Mouse (Mus musculus) liver, embryonic 16.5 days (tissue): ENCODE data around the gene Tbc1d10a. TPM values are rescaled to one million over a fixed set of nuclear protein-coding genes. Genes with fewer than 3 reads are reported as not detected.
A peak's percentile ranks its signal among the peaks of the same experiment; 100 is the strongest.

Experiments used
- ATAC-seq: fragments of 200-750 bp; cut with Nextera tagmentation; 2 replicates; pipeline ENCODE4 v1.8.0; 2017; ENCODE audit warnings: low read depth, mild to moderate bottlenecking, moderate number of reproducible peaks, moderate library complexity
- H3K27ac ChIP-seq: fragments of 300-500 bp; sonication (generic); 2 replicates; pipeline ENCODE4 v1.5.1; 2014; ENCODE audit warnings: mild to moderate bottlenecking, low read length
- H3K27me3 ChIP-seq: fragments of 300-500 bp; sonication (generic); 2 replicates; pipeline ENCODE4 v1.6.1; 2014; ENCODE audit warnings: low read depth, low read length, mixed read lengths; ENCODE audit not compliant: control insufficient read depth, insufficient read depth
- H3K36me3 ChIP-seq: fragments of 300-500 bp; sonication (generic); 2 replicates; pipeline ENCODE4 v1.6.1; 2014; ENCODE audit warnings: mild to moderate bottlenecking; ENCODE audit not compliant: control insufficient read depth, insufficient read depth
- H3K4me1 ChIP-seq: fragments of 300-500 bp; sonication (generic); 2 replicates; pipeline ENCODE4 v1.6.1; 2014; ENCODE audit warnings: low read depth, low read length, mixed read lengths; ENCODE audit not compliant: control insufficient read depth
- H3K4me2 ChIP-seq: fragments of 300-500 bp; sonication (generic); 2 replicates; pipeline ENCODE4 v1.6.1; 2014; ENCODE audit warnings: low read depth, low read length, mixed read lengths
- H3K4me3 ChIP-seq: fragments of 300-500 bp; sonication (generic); 2 replicates; pipeline ENCODE4 v1.5.1; 2014; ENCODE audit warnings: low read depth, mild to moderate bottlenecking, low read length
- H3K9ac ChIP-seq: fragments of 300-500 bp; sonication (generic); 2 replicates; pipeline ENCODE4 v1.6.1; 2014; ENCODE audit warnings: low read depth, low read length
- H3K9me3 ChIP-seq: fragments of 300-500 bp; sonication (generic); replicated peaks from 2 replicates; pipeline ENCODE4 v1.6.1; 2016; ENCODE audit warnings: low read length; ENCODE audit not compliant: control insufficient read depth
- WGBS: fragments of 180-500 bp; shearing (Covaris S2); extraction: QIAGEN DNeasy Blood & Tissue Kit; methylation state at CpG from one replicate; pipeline ENCODE4 v1.1.7; 2014; ENCODE audit not compliant: insufficient replicate concordance; 5-methylcytosine and 5-hydroxymethylcytosine counted together
- polyA plus RNA-seq: library from polyadenylated mRNA; unstranded; fragments of >200 nt; fragmentation: Nextera tagmentation; extraction: Ambion mirVana; gene quantifications from 2 replicates; pipeline ENCODE4 v1.2.1, GENCODE M21; 2015

The Tbc1d10a gene
- 6.5 and 6.6 TPM in 2 replicates for polyA plus RNA-seq

- peak; percentile 100 for ATAC-seq
- Histone ChIP-seq H3K9me3 (no peaks in the 10 kb centered on the region), H3K9ac (peak within 1 kb of the TSS; percentile 93), H3K4me3 (peak within 1 kb of the TSS; percentile 86), H3K4me1 (peaks cover 25% of the 10 kb centered on the region), H3K4me2 (peak within 1 kb of the TSS; percentile 98), H3K27ac (peak within 1 kb of the TSS; percentile 57; the same call in 1 of the 2 replicates), H3K27me3 (no peaks in the 10 kb centered on the region), H3K36me3 (peaks cover 3% of the 10 kb centered on the region)
- under 1% methylated on average over 71 of the region's 71 CpGs for WGBS
These were observed at the start of gene Tbc1d10a for GRCm38 (mm10) chr11:4186486-4187317. Tbc1d10a (plus strand) TSS chr11:4186789.

- H3K27me3 ChIP-seq = no peaks in the 10 kb centered on the region
- no peak overlapping the region for H3K9ac ChIP-seq
- no peak overlapping the region for H3K27ac ChIP-seq
- H3K4me1 ChIP-seq = peaks cover 11% of the 10 kb centered on the region
- 0 out of 2 replicates have a peak, but pooled peaks cover 2% of the 10 kb centered on the region for H3K36me3 ChIP-seq
- no peak overlapping the region for H3K4me3 ChIP-seq
- 67% methylated on average over 2 of the region's 2 CpGs for WGBS
- H3K4me2 ChIP-seq = no peak overlapping the region
- H3K9me3 ChIP-seq = no peaks in the 10 kb centered on the region
- ATAC-seq = no peak
These were observed 47.6 kb upstream of the Tbc1d10a start for GRCm38 (mm10) chr11:4138964-4139363.

- Histone ChIP-seq H3K4me1 (no peaks in the 10 kb centered on the region), H3K36me3 (0 out of 2 replicates have a peak, but pooled peaks cover 2% of the 10 kb centered on the region)
These were observed 45.1 kb upstream of the Tbc1d10a start for GRCm38 (mm10) chr11:4141505-4141904.

GRCm38 (mm10) chr11:4142352-4142751 is 44.2 kb upstream of the Tbc1d10a start:
- Histone ChIP-seq H3K9ac (no peak overlapping the region), H3K36me3 (0 out of 2 replicates have a peak, but pooled peaks cover 2% of the 10 kb centered on the region), H3K9me3 (no peaks in the 10 kb centered on the region), H3K4me2 (no peak overlapping the region), H3K27ac (no peak overlapping the region), H3K4me1 (no peaks in the 10 kb centered on the region), H3K27me3 (no peaks in the 10 kb centered on the region), H3K4me3 (no peak overlapping the region)
- no peak for ATAC-seq
- 69% methylated on average over 4 of the region's 4 CpGs for WGBS

More at GRCm38 (mm10) chr11:4141505-4141904, 45.1 kb upstream of the Tbc1d10a start:
- no peak overlapping the region for H3K4me2 ChIP-seq
- H3K4me3 ChIP-seq = no peak overlapping the region
- H3K27me3 ChIP-seq = no peaks in the 10 kb centered on the region
- H3K9ac ChIP-seq = no peak overlapping the region
- ATAC-seq = no peak
- no peak overlapping the region for H3K27ac ChIP-seq
- H3K9me3 ChIP-seq = no peaks in the 10 kb centered on the region

- Histone ChIP-seq H3K27ac (no peak overlapping the region), H3K9ac (no peak overlapping the region), H3K9me3 (no peaks in the 10 kb centered on the region), H3K36me3 (0 out of 2 replicates have a peak, but pooled peaks cover 2% of the 10 kb centered on the region), H3K27me3 (no peaks in the 10 kb centered on the region), H3K4me1 (no peaks in the 10 kb centered on the region), H3K4me2 (no peak overlapping the region), H3K4me3 (no peak overlapping the region)
- ATAC-seq = no peak
- 80% methylated on average over 21 of the region's 21 CpGs for WGBS
These were observed 43.1 kb upstream of the Tbc1d10a start for GRCm38 (mm10) chr11:4143281-4144062.

GRCm38 (mm10) chr11:4146381-4146780 is 40.2 kb upstream of the Tbc1d10a start:
- Histone ChIP-seq H3K4me2 (no peak overlapping the region), H3K9ac (no peak overlapping the region), H3K4me1 (no peaks in the 10 kb centered on the region), H3K4me3 (no peak overlapping the region), H3K27ac (no peak overlapping the region), H3K36me3 (no peaks in the 10 kb centered on the region), H3K27me3 (no peaks in the 10 kb centered on the region), H3K9me3 (no peaks in the 10 kb centered on the region)
- 65% methylated on average over 6 of the region's 6 CpGs for WGBS
- no peak for ATAC-seq

GRCm38 (mm10) chr11:4147098-4147497 is 39.5 kb upstream of the Tbc1d10a start:
- H3K4me2 ChIP-seq = no peak overlapping the region
- ATAC-seq = no peak
- H3K9ac ChIP-seq = no peak overlapping the region
- no peak overlapping the region for H3K4me3 ChIP-seq
- H3K27me3 ChIP-seq = no peaks in the 10 kb centered on the region
- H3K27ac ChIP-seq = no peak overlapping the region
- H3K36me3 ChIP-seq = no peaks in the 10 kb centered on the region
- WGBS = 71% methylated on average over 10 of the region's 10 CpGs
- no peaks in the 10 kb centered on the region for H3K4me1 ChIP-seq
- no peaks in the 10 kb centered on the region for H3K9me3 ChIP-seq

- Histone ChIP-seq H3K4me1 (no peaks in the 10 kb centered on the region), H3K36me3 (no peaks in the 10 kb centered on the region), H3K4me3 (no peak overlapping the region), H3K4me2 (no peak overlapping the region), H3K27ac (no peak overlapping the region), H3K27me3 (no peaks in the 10 kb centered on the region), H3K9ac (no peak overlapping the region), H3K9me3 (no peaks in the 10 kb centered on the region)
- no peak for ATAC-seq
- WGBS = 81% methylated on average over 5 of the region's 5 CpGs
These were observed 38.5 kb upstream of the Tbc1d10a start for GRCm38 (mm10) chr11:4148120-4148519.
